Mouse (Mus musculus) gastrocnemius, adult 18-20 months (tissue): ENCODE data around the gene Selenoh. TPM values are rescaled to one million over a fixed set of nuclear protein-coding genes. Genes with fewer than 3 reads are reported as not detected.
A peak's percentile ranks its signal among the peaks of the same experiment; 100 is the strongest.

ENCODE experiments used
- DNase-seq: peaks from one replicate; pipeline ENCODE4 v3.0.0; 2021; ENCODE audit warnings: low spot score
- long read RNA-seq, 2 experiments: library from polyadenylated mRNA; stranded (forward); transcript quantifications; one replicate each; pipeline ENCODE4 v2.0.0; 2021
- total RNA-seq, 2 experiments: library from RNA; stranded (reverse); gene quantifications; 2 replicates each; pipeline ENCODE4 v1.2.3; 2021

The Selenoh gene
- total RNA-seq, result 10 to 100 TPM; 12.0 to 14.4 TPM
- long read RNA-seq, experiment 1, transcript Selenoh-203 (4 exons, 747 nt), result major isoform, 10 of 11 reads
- long read RNA-seq, experiment 1, partial matches to known transcripts, result 0 of 11 reads
- long read RNA-seq, experiment 1, other reads (novel, unspliced or antisense), result 0 of 11 reads
- long read RNA-seq, experiment 2, partial matches to known transcripts, result 0 of 5 reads
- long read RNA-seq, experiment 2, other reads (novel, unspliced or antisense), result 0 of 5 reads

DNA sequence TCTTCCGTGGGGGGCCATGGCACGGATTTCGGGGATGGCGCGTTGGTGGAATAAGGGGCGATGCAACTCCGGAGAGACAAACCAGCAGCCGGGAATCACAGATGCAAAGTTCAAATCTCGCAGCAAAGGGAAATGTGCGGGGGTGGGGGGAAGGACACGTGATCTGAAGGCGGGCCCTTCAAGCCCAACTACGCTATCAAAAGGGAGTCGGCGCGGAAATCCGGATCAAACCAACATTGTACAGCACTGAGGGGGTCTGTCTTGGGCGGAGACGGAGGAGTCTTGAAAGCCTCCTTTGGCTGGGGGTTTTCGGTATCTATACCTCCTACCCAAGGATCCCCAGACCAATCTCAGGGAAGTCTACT lies at the start of gene Selenoh:
Selenoh (minus strand) TSS at position 202 of the 365 bp plus-strand sequence.
- peak; percentile 62 for DNase-seq

DNA sequence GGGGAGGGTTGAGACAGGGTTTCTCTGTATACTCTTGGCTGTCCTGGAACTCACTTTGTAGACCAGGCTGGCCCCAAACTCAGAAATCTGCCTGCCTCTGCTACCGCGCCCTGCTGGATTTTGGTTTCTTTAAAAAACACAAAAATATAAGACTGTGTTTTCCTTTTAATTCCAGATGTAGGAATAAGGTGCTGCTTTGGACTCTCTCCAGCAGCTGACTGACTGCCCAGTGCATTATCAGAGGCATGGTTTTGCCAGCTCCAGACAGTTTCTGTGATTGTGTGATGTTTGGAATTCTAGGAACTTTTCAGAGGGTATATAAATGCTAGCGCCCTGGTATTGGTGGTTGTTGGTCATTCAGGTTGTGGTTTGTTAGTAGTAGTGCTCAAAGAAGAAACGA lies 46.8 kb upstream of the Selenoh start:
- DNase-seq, result no peak

DNA sequence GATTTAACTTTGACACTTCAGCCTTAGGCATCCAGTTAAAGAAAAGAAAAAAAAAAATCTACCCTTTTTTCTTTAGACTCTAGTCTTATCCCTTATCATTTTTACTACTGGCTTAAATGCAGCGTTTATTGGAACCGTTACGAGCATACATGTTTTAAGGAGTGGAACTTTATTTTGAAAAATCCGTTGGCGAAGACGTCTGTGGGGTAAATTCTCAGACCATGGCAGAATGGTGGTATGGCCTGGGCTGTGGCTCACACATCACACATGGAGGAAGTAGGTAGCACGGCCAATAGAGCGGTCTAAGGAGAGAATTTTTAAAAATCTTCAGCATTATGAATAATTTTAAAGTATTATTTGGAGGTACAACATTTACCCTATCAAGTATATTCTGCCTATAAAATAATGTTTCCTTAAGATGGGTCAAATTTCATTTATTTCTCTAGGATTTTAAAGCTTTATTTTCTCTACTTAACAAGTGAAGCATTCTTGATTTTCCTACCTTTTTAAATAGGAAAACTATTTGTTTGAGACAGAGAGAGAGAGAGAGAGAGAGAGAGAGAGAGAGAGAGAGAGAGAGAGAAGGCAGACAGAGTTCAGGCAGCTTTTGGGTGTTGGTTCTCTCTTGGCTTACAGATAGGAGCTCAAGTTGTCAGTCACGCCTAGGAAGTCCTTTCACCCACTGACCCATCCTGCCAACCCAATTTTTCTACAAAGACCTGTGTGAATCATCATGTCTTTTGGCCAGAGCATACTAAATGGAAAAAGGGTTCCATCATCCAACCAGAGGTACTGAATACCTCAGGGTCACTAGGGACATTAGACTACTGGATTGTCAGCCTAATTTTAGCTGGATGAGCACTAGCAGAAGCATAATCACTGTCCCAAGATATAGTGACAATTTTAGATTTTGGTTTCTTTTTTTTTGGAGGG lies 46.1 kb upstream of the Selenoh start:
- peak; percentile 24 for DNase-seq

DNA sequence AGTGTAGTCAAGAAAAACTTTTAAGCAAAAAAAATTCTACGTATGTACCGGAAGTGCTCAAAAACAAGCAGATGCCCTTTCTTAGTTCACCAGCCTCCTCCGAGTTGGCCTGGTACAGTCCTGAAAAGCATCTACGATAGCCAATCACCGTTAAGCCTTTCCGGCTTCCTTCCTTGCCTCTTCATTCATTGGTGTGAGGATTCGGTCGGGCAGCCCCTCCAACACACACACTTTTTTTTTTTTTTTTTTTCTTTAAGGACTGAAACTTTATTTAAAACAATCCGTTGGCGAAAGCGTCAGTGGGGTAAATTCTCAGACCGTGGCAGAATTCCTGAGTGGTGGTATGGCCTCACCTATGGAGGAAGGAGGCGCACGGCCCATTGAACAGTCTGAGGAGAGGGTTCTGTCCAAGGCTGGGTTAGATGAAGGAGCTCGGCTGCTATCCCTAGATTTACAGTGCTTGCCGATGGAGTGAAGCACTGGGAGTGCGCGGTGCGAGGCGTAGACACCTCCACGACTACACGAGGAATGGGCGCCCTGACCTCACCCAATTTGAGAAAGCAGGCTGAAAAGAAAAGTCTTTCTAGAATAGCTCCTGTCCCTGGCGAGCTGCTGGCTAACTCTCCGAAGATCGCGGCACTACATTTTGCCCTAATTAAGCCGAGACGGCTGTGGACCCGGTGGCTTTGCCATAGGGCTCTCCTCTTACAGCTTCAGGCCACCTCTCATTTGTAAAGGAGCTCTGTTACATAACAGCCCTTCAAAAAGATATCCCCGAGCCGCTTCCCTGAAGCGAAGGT lies 45.2 kb upstream of the Selenoh start:
- DNase-seq, result no peak

DNA sequence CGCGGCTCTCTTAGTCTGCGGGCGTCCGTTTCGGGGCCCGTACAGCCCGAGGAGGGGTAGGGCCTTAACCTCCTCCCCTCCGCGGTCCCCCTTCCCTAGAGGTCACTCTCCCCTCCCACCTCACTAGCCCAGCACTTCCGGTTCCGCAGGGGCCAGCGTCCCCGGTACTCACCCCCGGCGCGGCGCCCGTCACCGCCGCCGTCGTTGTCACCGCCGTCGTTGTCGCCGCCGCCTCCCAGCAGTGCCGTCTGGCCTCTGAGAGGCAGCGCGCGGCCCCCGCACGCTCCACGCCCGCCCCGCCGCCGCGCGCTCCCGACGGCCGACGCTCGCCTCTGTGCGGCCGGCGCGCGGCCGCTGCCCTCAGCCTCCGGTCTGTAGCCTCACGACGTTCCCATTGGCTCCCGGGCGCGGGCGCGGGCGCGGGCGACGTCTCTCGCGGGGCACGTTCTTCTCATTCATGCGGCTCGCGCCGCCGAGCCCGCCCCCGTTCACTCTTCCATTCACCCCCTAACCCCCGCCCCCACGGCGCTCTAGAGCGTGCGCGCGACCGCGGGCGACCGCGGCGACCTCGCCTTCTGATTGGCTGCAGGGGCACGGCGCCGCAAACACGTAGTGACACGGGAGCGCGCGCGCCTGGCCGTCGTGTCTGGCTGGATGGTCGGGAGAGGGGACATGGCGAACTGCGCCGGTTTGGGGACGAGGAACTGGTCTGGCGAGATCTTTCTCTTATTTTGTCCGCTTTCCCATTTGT lies 44.4 kb upstream of the Selenoh start, which contains the start of gene Zdhhc5:
Zdhhc5 (minus strand) TSS at position 370 of the 751 bp plus-strand sequence.
- peak; percentile 99 for DNase-seq

DNA sequence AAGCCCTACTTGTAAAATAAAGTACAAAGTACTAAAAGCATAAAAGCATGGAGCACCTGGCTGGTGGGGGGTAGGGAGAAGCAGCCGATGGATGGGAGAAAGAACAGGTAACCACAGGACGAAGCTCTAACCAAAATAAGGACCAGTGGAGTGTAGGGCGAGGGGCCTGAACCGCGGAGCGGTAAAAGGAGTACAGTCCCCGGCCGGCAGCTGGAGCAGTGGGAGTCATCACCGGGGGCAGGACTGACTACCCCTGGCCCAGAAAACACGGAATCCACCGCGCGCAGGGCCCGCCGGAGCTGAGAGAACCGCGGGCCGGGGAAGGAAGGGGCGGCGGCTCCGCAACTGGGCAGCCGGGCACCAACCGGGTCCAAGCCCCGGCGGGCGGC lies 43.8 kb upstream of the Selenoh start:
- no peak for DNase-seq

DNA sequence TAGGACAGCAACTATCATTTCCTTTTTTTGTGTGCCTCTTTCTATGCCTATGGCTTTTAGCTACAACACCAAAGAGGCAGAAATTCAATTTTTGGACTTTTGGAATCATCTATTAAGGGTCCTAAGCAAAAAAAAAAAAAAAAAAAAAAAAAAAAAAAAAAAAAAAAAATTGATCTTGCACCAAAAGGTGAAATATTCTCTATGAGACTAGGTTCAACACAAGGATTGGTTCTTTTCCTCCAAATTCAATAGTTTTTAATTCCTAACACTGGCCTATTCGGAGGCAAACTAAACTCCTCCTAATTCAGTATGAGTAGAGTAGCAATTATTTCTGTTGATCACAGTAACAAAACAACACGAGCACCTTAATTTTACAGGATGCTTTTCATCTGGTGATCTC lies 41.3 kb upstream of the Selenoh start:
- DNase-seq, result no peak

DNA sequence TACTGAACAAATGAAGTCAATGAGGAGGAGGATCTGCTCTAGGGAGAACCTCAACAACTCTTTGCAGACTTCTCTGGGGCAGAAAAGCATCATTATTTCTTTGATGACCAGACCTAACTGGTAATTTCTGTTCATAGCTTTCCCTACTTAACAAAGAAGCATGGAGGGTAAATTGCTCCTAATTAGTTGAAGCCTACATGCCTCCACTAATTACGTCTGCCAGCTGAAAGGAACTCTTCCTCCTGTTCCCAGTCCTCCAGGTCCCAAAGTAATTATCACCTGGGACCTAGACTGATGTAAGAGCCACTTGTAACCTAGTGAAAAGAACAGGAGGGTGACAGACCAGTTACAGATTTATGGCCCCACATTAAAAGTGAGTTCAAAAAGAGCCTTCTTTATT lies 37.0 kb upstream of the Selenoh start:
- DNase-seq, result no peak

DNA sequence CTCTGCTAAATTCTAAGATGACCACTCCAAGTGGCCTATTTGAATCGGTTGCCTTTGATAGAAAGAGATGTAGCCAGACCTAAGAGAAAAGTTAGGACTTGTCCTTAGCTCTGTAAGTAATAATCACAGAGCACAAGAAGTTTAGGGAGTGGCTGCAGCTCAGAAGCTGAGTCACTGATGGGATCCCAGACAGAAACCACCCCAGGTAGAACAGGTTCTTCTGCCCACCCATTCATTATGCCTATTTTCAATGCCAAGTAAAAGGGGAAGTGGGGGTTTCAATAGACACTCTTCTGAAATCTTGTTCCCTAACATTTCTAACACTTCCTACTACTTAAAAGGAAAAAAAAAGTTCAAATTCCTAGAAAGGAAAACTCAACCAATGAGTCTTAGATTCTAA lies 34.7 kb upstream of the Selenoh start:
- DNase-seq, result no peak

DNA sequence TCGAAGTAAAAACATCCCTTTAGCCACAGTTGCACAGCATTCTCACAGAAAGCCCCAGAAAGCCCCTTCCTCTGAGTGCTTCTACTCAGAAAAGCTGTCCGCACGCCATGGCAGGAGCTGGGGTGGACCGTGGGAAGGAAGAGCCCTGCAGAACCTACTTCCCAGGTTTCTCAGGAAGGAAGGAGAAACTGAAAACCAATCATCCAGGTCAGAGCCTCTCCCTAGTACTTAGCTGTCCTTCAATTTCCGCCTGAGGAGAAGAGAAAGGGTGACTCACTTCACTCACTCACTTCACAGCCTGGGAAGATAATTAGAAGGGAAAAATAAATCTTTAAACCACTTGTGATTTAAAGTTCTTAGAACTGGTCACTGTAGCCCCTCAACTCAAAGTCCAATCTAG lies 33.8 kb upstream of the Selenoh start:
- DNase-seq, result no peak

DNA sequence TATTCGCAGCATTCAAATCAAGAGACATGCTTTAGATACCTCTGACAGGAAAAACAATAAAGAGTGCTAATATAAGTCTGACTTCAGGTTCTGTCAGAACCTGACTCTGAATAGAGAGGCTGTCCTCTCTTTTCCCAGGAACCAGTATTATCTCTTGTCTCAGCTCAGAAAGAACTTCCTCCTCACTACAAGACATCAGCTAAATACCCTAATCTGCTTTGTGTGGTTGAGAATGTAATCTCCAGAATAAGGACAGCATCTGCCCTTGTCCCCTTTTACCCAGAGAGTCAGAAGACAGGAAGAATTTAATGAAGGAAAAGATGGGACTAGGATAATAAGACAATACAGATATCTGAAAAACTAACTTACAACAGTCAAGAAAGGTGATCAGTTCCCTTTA lies 32.9 kb upstream of the Selenoh start:
- DNase-seq, result no peak

DNA sequence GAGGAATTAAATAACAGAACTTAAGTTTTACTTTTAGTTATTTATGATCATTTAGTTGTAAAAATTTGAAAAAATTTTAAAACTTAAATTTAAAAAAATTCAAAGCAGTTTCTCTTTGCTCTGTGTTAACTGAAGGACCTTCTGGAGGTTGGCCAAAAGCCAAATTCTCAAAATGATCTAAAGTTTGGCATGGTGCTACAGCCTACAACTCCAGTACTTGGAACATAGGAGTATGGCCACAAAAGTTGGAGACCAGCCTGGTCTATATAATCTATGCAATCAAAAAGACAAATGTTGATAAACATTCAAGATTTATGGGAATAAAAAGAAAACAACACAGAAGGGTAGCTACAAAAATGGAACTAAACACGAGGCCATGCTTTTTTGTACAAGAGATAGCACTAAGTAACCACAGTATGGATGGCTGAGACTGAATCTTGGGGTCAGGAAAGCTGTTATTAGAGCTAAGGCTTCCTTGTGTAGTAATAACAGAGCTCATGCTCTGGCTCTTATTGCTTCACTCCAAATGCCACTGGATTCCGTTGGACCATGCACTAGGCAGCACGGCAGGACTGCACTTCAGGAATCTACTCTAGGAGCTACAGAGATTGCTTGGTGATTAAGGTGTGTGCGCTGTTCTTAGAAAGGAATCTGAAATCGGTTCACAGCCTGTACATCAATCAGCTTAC lies 24.6 kb upstream of the Selenoh start:
- DNase-seq, result no peak

DNA sequence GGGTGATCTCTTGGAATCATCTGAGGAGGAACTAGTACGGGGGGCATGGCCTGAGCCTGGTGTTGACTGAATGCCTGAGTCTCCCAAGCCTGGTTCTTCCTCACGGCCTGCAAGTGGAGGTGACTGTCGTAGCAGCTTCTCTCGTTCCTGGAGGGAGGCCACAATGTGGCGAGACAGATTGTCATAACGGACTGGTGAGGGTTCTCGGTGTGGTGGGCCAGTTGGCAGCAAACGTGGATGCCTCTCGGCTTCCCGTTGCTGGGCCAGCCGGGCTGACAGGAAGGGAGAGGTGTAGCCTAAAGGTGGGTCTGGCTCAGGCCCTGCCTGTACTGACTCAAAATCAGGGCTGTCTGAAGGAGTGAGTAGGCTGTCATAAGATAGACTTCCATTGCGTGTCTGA lies 19.5 kb upstream of the Selenoh start:
- DNase-seq, result no peak

DNA sequence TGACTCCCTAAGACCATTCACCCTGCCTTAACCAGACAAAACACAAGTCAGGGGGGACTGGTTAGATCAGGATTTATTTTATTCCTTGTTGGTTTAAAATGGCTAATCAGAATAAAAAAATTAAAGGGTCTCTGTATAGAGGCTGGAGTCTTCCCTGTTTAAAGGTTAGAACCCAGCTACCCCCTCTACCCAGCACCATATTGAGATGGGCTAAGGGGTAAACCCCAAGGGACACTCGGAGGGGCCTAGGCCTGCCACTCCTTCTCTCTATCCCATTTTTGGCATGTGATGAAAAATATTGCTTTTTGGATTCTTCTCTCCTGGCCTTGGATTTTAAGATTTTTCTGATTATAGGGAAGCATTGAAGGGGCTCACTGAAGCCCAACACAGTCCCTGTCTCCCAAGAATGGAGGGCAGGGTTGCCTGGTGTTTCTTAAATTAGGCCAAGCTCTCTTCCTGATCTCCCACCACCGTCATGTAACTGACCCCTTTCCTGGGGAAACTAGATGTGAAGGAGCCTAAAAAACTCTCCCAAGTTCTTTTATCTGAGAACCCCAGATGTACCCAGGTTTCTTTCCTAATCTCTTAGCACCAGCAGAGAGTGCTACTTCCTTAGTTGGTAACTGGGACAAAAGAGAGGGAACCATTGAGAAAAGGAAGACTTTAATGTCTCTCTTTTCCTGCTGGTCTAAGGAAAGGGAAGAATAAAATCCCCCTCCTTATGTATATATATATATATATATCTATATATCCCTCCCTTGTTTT lies 17.7 kb upstream of the Selenoh start:
- DNase-seq, result no peak

DNA sequence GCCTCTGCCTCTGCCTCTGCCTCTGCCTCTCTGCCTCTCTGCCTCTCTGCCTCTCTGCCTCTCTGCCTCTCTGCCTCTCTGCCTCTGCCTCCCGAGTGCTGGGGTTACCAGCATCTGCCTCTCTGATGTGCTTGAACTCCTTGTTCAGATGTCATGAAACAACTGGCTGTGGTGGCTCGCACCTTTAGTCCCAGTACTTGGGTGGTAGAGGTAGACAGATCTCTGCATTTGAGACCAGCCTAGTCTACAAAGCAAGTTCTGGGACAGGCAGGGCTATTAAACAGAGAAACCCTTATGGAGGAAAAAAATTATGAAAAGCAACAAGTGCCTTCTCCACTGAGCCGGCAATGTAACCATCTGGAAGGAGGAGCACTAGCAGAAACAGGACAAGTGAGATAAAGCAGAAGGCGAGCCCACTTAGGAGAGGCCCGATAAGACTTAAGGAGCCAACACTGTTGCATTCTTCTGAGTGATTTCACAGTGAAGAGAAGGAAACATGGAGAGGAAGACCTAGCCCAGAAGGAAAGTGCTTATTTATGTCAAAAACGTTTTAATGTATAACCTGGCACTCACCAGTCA lies 12.1 kb upstream of the Selenoh start:
- no peak for DNase-seq

DNA sequence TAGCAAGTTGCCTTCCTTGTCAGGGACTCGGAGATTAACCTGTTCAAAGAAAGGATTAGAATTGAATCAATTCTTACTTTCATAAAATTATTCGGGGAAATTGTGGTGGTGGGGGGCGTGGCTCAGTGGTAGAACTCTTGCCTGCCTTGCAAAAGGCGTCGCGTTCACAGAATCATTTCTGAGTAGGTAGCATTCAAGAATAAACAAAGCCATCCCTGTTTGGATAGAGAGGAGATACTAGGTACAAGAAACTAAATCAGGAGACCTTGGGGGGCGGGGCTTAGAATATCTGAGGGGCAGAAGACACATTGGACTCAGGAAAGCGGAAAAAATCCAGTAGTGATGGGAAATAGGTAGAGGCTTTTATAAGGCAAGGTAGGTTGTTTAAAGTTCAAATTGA lies 8.4 kb upstream of the Selenoh start, which contains the start of gene Tmx2:
Tmx2 (minus strand) TSS at position 125 of the 400 bp plus-strand sequence.
- no peak for DNase-seq

DNA sequence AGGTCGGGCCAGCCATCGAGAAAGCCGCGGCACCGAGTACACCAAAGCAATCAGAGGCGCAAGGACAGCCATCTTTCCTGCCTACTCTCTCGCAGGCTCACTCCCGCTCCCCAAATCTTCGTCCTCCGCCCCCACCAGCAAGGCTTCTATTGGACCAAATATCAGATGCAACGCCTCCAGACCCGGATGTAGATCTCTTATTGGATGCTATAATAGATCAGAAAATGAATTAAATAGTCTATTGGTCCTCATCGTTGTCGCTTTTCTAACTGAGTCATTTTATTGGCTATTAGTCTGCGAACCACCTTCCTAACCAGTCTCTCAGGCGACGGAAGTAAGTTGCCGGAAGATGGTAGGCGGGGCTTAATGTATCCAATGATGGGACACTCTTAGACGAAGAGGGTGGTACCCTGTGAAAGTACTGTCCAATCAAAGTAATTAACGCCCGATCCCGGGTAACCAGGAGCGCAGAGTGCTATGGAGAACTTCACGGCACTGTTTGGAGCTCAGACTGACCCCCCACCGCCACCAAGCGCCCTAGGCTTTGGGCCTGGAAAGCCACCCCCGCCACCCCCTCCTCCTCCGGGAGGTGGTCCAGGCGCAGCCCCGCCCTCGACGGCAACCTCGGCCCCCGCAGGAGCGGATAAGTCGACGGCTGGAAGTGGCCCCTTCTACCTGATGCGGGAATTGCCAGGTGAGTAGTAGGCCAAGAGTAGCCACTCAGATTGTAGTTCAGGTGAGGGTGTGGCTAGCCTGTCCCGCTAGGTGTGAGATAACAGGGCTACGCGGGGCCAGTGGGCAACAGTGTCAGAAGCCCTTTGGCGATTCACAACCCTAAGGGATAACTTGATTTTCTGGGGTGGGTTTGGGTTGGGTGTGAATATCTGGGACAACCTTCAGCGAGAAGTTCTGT lies 7.7 kb upstream of the Selenoh start, which contains the start of the genes Gm28635 and Med19:
Gm28635 (minus strand) TSS at position 74 of the 913 bp plus-strand sequence.
Med19 (plus strand) TSS at position 435 of the 913 bp plus-strand sequence.
- peak; percentile 97 for DNase-seq
